Mouse (Mus musculus) thymus, adult 2 months (tissue): Measurements from ENCODE around the gene Krtap3-3. TPM values are rescaled to one million over a fixed set of nuclear protein-coding genes. Genes with fewer than 3 reads are reported as not detected.

Experiments used
- DNase-seq: peaks from one replicate; pipeline ENCODE4 v3.0.0; 2021
- H3K27ac ChIP-seq: fragments of 200-500 bp; 2 replicates; pipeline ENCODE4 v1.5.1; 2012; ENCODE audit warnings: low read length, control low read depth; ENCODE audit not compliant: control insufficient read depth, insufficient read depth
- H3K27me3 ChIP-seq: fragments of 200-500 bp; 2 replicates; pipeline ENCODE4 v1.6.1; 2012; ENCODE audit warnings: mild to moderate bottlenecking, low read length, moderate library complexity, mixed read lengths; ENCODE audit not compliant: control insufficient read depth, insufficient read depth
- H3K36me3 ChIP-seq: fragments of 200-500 bp; 2 replicates; pipeline ENCODE4 v1.6.1; 2012; ENCODE audit warnings: mild to moderate bottlenecking, low read length, moderate library complexity; ENCODE audit not compliant: control insufficient read depth, insufficient read depth
- H3K4me1 ChIP-seq: fragments of 200-500 bp; replicated peaks from 2 replicates; pipeline ENCODE4 v1.6.1; 2012; ENCODE audit warnings: low read length; ENCODE audit not compliant: control insufficient read depth, insufficient read depth
- H3K4me3 ChIP-seq: fragments of 200-500 bp; 2 replicates; pipeline ENCODE4 v1.5.1; 2012; ENCODE audit warnings: mild to moderate bottlenecking, low read length, control low read depth, moderate library complexity; ENCODE audit not compliant: control insufficient read depth, insufficient read depth
- CTCF ChIP-seq: fragments of 200-500 bp; IDR thresholded peaks from 2 replicates; pipeline ENCODE4 v1.5.1; 2012; ENCODE audit warnings: mild to moderate bottlenecking, control low read depth, low read length, moderate library complexity, borderline replicate concordance; ENCODE audit not compliant: control insufficient read depth, poor library complexity, insufficient read depth; ENCODE audit errors: extremely low read depth
- POLR2A ChIP-seq: fragments of 200-500 bp; IDR thresholded peaks from 2 replicates; pipeline ENCODE4 v1.6.1; 2012; ENCODE audit warnings: mild to moderate bottlenecking, low read length, control low read depth, moderate library complexity; ENCODE audit not compliant: control insufficient read depth, poor library complexity, insufficient read depth; ENCODE audit errors: extremely low read depth
- WGBS: fragments of 180-500 bp; shearing (Covaris S2); methylation state at CpG from one replicate; pipeline ENCODE4 v1.1.7; 2018; 5-methylcytosine and 5-hydroxymethylcytosine counted together
- polyA plus RNA-seq: library from polyadenylated mRNA; depleted of rRNA; stranded (reverse); fragments of >200 nt; gene quantifications from 2 replicates; pipeline ENCODE4 v1.2.3, GENCODE M21; 2012

The Krtap3-3 gene
- polyA plus RNA-seq, 1 experiment: 0.46 TPM

DNA sequence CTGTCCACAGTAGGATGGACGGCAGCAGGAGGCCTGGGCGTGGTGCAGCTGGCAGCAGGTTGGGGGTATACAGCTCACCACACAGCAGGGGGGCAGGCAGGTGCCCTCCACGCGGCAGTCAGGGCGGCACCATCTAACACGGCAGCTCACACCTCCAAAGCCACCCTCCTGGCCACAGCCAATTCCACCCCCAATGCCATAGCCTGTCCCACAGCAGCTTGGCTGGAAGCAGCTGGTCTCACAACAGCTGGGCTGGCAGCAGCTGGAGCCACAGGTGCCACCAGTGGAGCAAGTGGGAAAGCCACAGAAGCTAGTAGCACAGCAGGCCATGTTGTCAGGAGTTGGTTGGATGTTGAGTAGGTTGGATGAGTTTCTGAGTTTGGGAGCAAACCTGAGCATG is 30.0 kb upstream of the Krtap3-3 start, which contains the start of gene Krtap1-5:
Gene Krtap1-5 (minus strand): TSS at position 381 of the 400 bp plus-strand sequence.
- H3K27ac ChIP-seq: no peak within 1 kb of the TSS
- no peaks in the 10 kb centered on the region for H3K27me3 ChIP-seq
- no peak for DNase-seq
- no peaks in the 10 kb centered on the region for H3K36me3 ChIP-seq
- WGBS: 87% methylated on average over 6 of the region's 6 CpGs
- no peaks in the 10 kb centered on the region for H3K4me1 ChIP-seq
- no peak within 1 kb of the TSS for H3K4me3 ChIP-seq
- no peak for TF ChIP-seq POLR2A
- no peak for TF ChIP-seq CTCF

DNA sequence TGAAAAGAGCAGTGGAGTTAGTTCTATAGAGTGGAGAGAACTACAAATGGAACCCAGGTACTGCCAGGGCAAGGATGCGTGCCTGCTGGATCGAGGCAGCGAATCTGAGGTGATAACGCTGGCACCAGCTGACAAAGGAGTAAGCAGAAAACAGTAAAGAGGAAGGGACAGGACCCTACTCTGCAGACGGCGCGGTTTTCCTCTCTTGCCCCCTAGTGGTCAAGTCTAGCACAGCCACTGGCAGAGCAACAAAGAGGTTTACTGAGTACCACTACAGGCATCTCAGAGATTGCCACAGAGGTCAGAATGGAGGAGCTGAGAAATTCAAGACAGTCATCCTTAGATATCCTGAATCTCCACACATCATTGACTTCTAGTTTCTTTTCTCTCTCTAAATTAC is 23.4 kb upstream of the Krtap3-3 start:
- whole genome bisulfite sequencing: 5% methylated on average over 7 of the region's 7 CpGs
- Histone ChIP-seq H3K36me3 (no peaks in the 10 kb centered on the region), H3K27ac (no peak overlapping the region), H3K27me3 (no peaks in the 10 kb centered on the region), H3K4me3 (no peak overlapping the region), H3K4me1 (no peaks in the 10 kb centered on the region)
- DNase-seq: peak; percentile 63
- TF ChIP-seq POLR2A: no peak
- peak; percentile 59; the same call in 1 of the 2 replicates for TF ChIP-seq CTCF

DNA sequence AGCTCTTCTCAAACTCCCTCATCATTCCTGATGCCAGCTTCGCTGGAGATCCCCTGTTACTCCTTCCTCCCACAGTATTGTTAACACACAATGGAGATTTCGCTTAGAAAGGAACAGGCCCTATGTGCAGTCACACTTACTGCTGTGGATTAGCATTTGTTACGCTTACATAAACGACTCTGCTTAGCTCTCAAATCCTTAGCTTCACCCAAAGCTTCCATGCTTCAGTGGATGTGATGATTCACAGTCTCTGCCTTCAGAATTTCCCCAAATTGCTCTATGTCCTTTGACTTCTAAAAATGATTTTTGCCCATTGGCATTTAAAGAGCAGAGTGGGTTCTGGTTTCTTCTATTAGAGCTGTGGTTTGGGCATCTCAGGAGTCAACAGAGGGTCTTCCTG is 22.5 kb upstream of the Krtap3-3 start:
- H3K27me3 ChIP-seq: no peaks in the 10 kb centered on the region
- no peak overlapping the region for H3K4me3 ChIP-seq
- no peaks in the 10 kb centered on the region for H3K4me1 ChIP-seq
- DNase-seq: no peak
- 74% methylated on average over 4 of the region's 4 CpGs for WGBS
- no peaks in the 10 kb centered on the region for H3K36me3 ChIP-seq
- no peak overlapping the region for H3K27ac ChIP-seq
- no peak for TF ChIP-seq POLR2A
- no peak for TF ChIP-seq CTCF

DNA sequence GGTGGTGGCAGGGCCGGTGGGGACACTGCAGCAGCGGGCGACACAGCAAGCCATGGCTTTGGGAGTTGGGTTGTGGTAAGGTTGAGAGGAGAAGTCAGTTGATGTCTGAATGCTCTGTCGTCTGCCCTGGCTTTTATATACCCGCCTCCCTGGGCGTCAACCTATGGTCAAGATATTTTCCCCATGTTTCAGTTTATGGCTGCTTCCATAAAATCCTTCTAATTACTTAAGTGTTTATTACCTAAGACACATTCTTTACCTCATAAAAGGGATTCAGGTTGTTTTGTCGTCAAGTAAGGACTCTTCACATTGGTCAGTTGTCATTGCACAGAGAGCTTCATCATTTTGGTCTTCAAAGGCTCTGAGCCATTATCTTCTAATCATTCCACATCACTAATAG is 15.9 kb upstream of the Krtap3-3 start, which contains the start of gene Krtap3-1:
Gene Krtap3-1 (minus strand): TSS at position 101 of the 400 bp plus-strand sequence.
- TF ChIP-seq CTCF (no peak), POLR2A (no peak)
- 89% methylated on average over 7 of the region's 7 CpGs for whole genome bisulfite sequencing
- Histone ChIP-seq H3K27ac (no peak within 1 kb of the TSS), H3K4me1 (no peaks in the 10 kb centered on the region), H3K27me3 (no peaks in the 10 kb centered on the region), H3K4me3 (no peak within 1 kb of the TSS), H3K36me3 (no peaks in the 10 kb centered on the region)
- DNase-seq: no peak

DNA sequence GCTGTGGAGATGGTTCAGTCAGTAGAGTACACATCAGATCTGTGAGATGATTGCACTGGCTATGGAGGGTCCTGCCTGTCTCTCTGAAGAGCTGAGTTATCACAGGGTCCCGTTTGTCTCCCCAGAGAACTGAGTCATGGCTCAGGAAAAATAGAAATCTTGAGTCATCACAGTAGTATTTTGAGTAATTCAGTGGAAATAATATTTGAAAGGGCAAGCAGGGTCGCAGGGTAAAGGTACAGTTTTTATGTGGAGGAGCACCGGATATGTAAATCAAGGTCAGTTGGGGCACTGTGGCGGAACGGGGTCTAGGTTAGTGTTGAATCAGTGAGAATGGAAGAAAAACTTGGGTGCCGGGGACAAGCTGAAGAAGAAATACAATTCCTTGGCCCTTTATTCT is 11.9 kb upstream of the Krtap3-3 start:
- no peak for DNase-seq
- no peaks in the 10 kb centered on the region for H3K4me1 ChIP-seq
- no peak overlapping the region for H3K4me3 ChIP-seq
- WGBS: 91% methylated on average over 6 of the region's 6 CpGs
- no peaks in the 10 kb centered on the region for H3K27me3 ChIP-seq
- no peak overlapping the region for H3K27ac ChIP-seq
- TF ChIP-seq POLR2A (no peak), CTCF (no peak)
- H3K36me3 ChIP-seq: no peaks in the 10 kb centered on the region

DNA sequence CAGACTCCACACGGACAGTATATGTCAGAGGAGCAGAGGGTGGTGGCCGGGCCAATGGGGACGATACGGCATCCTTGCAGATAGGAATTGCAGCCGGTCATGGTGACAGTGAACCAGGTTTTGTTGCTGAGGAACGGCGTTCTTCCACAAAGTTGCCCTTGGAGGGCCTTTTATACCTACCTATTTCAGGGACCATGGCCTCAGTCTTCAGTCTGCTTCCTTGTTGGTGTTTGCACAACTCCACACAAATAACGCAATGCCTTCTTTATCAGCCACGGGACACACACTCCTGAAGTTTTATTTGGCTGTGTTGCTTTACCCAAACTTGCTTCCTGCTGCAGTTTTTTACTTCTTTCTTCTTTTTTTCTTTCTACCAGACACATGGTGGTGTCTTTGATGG is 8.7 kb upstream of the Krtap3-3 start, which contains the start of gene Gm11939:
Gene Gm11939 (minus strand): TSS at position 101 of the 400 bp plus-strand sequence.
- H3K27me3 ChIP-seq: no peaks in the 10 kb centered on the region
- H3K36me3 ChIP-seq: no peaks in the 10 kb centered on the region
- H3K27ac ChIP-seq: no peak within 1 kb of the TSS
- H3K4me3 ChIP-seq: no peak within 1 kb of the TSS
- TF ChIP-seq CTCF: no peak
- no peak for TF ChIP-seq POLR2A
- WGBS: 94% methylated on average over 9 of the region's 9 CpGs
- no peak for DNase-seq
- H3K4me1 ChIP-seq: no peaks in the 10 kb centered on the region

DNA sequence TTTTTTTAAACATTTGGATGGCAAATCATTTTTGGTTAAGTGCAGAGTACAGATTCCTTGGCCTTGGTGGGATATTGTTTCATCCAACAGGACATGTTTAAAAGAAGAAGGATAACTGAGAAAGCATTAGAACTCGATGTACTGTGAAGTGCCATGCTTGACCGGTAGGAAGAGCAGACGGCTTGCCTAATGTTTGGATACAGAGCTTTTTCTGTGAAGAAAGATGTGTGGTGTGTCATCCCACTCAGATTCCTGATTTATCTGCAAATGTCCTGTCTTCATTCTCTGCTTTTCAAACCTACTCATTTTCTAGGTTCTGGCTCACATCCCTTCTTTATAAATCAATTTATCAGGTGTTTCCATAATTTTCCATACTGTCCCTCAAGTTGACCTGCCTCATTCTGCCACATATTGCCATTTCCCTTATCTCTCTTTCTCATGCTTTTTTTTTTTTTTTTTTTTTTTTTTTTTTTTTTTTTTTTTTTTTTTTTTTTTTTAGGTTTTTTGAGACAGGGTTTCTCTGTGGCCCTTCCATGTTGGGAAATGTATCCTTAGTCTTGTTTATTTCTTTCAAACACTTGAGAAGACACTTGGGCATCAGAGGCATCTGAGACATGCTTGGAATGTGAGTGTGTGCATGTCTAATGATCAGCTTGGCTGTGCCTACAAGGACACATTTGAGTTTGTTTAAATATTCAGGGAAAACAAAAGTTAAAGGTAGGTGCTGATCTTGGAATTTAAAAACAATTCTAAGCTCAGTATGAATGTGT is 7.5 kb upstream of the Krtap3-3 start:
- WGBS: 91% methylated on average over 3 of the region's 3 CpGs
- TF ChIP-seq CTCF (no peak), POLR2A (no peak)

More for the DNA sequence above, 7.5 kb upstream of the Krtap3-3 start:
- Histone ChIP-seq H3K36me3 (no peaks in the 10 kb centered on the region), H3K27ac (no peak overlapping the region), H3K4me3 (no peak overlapping the region), H3K4me1 (no peaks in the 10 kb centered on the region), H3K27me3 (no peaks in the 10 kb centered on the region)
- DNase-seq: no peak
